In genomic region chr12:52769561-52769960, GRCm38 (mm10) we compare ENCODE assay signal across 29 mouse cellular contexts.
DNase-seq lines count a peak whose midpoint lies in the region; ATAC-seq lines count a peak whose summit lies in the region.
"Had no signal": no experiment of that assay in that cellular context is flagged by ENCODE, and none has a peak within 500 bp of the region (broad histone marks: within the 10 kb centered on the region; RNA-seq: fewer than 3 reads in every experiment).

No protein-coding gene starts in this region.

- H3K9me3 ChIP-seq in hindbrain, embryonic 12.5 days (replicated peaks) = no peaks in the 10 kb centered on the region
- no peaks in the 10 kb centered on the region for H3K9me3 ChIP-seq in hindbrain, embryonic 16.5 days (ENCODE audit: control insufficient read depth, low read length)
- no peaks in the 10 kb centered on the region for H3K9me3 ChIP-seq in hindbrain, embryonic 14.5 days (ENCODE audit: control insufficient read depth, low read length)
- H3K9me3 ChIP-seq: forebrain, embryonic 10.5 days; forebrain, embryonic 13.5 days; heart, embryonic 10.5 days; heart, embryonic 13.5 days; intestine, embryonic 15.5 days had no signal

- peaks cover 45% of the 10 kb centered on the region for H3K4me1 ChIP-seq in hindbrain, embryonic 12.5 days
- peaks cover 23% of the 10 kb centered on the region for H3K4me1 ChIP-seq in hindbrain, embryonic 16.5 days (ENCODE audit: control insufficient read depth, insufficient read depth, low read depth, low read length)
- H3K4me1 ChIP-seq in hindbrain, embryonic 14.5 days (replicated peaks; ENCODE audit: control insufficient read depth, insufficient read depth, low read length) = peaks cover 47% of the 10 kb centered on the region

- no peak for ATAC-seq in hindbrain, embryonic 12.5 days (ENCODE audit: low FRiP score)
- ATAC-seq in hindbrain, embryonic 16.5 days = no peak
- no peak for ATAC-seq in hindbrain, embryonic 14.5 days (ENCODE audit: low FRiP score)
- ATAC-seq: forebrain, embryonic 13.5 days; forebrain, embryonic 16.5 days; intestine, embryonic 15.5 days; Patski had no signal

- no peak overlapping the region for H3K4me3 ChIP-seq in hindbrain, embryonic 12.5 days
- H3K4me3 ChIP-seq in hindbrain, embryonic 16.5 days (ENCODE audit: low read length) = no peak overlapping the region
- no peak overlapping the region for H3K4me3 ChIP-seq in hindbrain, embryonic 14.5 days (replicated peaks; ENCODE audit: low read length)
- H3K4me3 ChIP-seq: forebrain, embryonic 10.5 days; forebrain, embryonic 13.5 days; heart, adult 2 months; heart, embryonic 10.5 days; heart, embryonic 13.5 days; intestine, embryonic 15.5 days had no signal

- no peak overlapping the region for H3K9ac ChIP-seq in hindbrain, embryonic 12.5 days
- H3K9ac ChIP-seq in hindbrain, embryonic 16.5 days (ENCODE audit: low read depth, low read length) = no peak overlapping the region
- H3K9ac ChIP-seq in hindbrain, embryonic 14.5 days = no peak overlapping the region
- H3K9ac ChIP-seq: forebrain, embryonic 13.5 days; heart, embryonic 13.5 days; intestine, embryonic 15.5 days had no signal

- no peaks in the 10 kb centered on the region for H3K27me3 ChIP-seq in hindbrain, embryonic 12.5 days
- H3K27me3 ChIP-seq in hindbrain, embryonic 16.5 days (replicated peaks; ENCODE audit: control insufficient read depth, insufficient read depth, low read length) = no peaks in the 10 kb centered on the region
- no peaks in the 10 kb centered on the region for H3K27me3 ChIP-seq in hindbrain, embryonic 14.5 days (ENCODE audit: control insufficient read depth, insufficient read depth, low read length)
- H3K27me3 ChIP-seq: CH12.LX; forebrain, embryonic 13.5 days; heart, embryonic 13.5 days; intestine, embryonic 15.5 days; Patski had no signal

- peak; percentile 52 for DNase-seq in embryo, embryonic 10.5 days (ENCODE audit: low spot score)
- DNase-seq in embryo, embryonic 11 days = no peak
- no peak for DNase-seq in hindbrain, embryonic 14.5 days (ENCODE audit: low spot score)
- DNase-seq in cerebellum, postnatal 10 days = no peak
- DNase-seq: adrenal gland, postnatal 10 days; adrenal gland, postnatal 36 days; B cell, adult 2 months; cerebellum, adult 11 months; cerebellum, adult 2 months; cerebellum, adult 9-11 months; cerebellum, postnatal 36 days; gastrocnemius, postnatal 10 days; gastrocnemius, postnatal 36 days; heart, adult 2 months; heart, postnatal 14 days; heart, postnatal 4 days; kidney, adult 11 months; kidney, adult 8-10 months had no signal

- H3K27ac ChIP-seq in hindbrain, embryonic 12.5 days = 0 out of 2 replicates have a peak overlapping the region, but pooled peaks have one; percentile 5
- no peak overlapping the region for H3K27ac ChIP-seq in hindbrain, embryonic 16.5 days (ENCODE audit: low read depth, low read length)
- peak overlapping the region; percentile 26; the same call in 1 of the 2 replicates for H3K27ac ChIP-seq in hindbrain, embryonic 14.5 days
- H3K27ac ChIP-seq: forebrain, embryonic 10.5 days; forebrain, embryonic 13.5 days; heart, adult 2 months; heart, embryonic 10.5 days; heart, embryonic 13.5 days; intestine, embryonic 15.5 days had no signal

- 28% methylated on average over 3 of the region's 3 CpGs for WGBS in hindbrain, embryonic 12.5 days
- 27% methylated on average over 3 of the region's 3 CpGs for WGBS in hindbrain, embryonic 16.5 days
- WGBS in hindbrain, embryonic 14.5 days = 12% methylated on average over 3 of the region's 3 CpGs

- H3K4me2 ChIP-seq in hindbrain, embryonic 12.5 days (replicated peaks) = no peak overlapping the region
- H3K4me2 ChIP-seq in hindbrain, embryonic 16.5 days (ENCODE audit: low read length) = no peak overlapping the region
- no peak overlapping the region for H3K4me2 ChIP-seq in hindbrain, embryonic 14.5 days (replicated peaks)
- H3K4me2 ChIP-seq: forebrain, embryonic 13.5 days; heart, embryonic 13.5 days; intestine, embryonic 15.5 days had no signal

- H3K36me3 ChIP-seq in hindbrain, embryonic 12.5 days = no peaks in the 10 kb centered on the region
- H3K36me3 ChIP-seq in hindbrain, embryonic 16.5 days (ENCODE audit: control insufficient read depth, insufficient read depth, low read length) = no peaks in the 10 kb centered on the region
- H3K36me3 ChIP-seq in hindbrain, embryonic 14.5 days (replicated peaks; ENCODE audit: control insufficient read depth, insufficient read depth) = no peaks in the 10 kb centered on the region
- H3K36me3 ChIP-seq: forebrain, embryonic 10.5 days; G1E; heart, embryonic 10.5 days; heart, embryonic 13.5 days; intestine, embryonic 15.5 days had no signal
